Mouse (Mus musculus) brain, embryonic 14.5 days (tissue): ENCODE data around the gene Ranbp9.
A peak's percentile ranks its signal among the peaks of the same experiment; 100 is the strongest.

Experiments
- CTCF ChIP-seq: fragments of 200-500 bp; IDR thresholded peaks from 2 replicates; pipeline ENCODE4 v1.5.1; 2012; ENCODE audit warnings: inconsistent platforms, mild to moderate bottlenecking, moderate library complexity, borderline replicate concordance; ENCODE audit not compliant: insufficient read depth, insufficient read length; ENCODE audit errors: extremely low read depth
- POLR2A ChIP-seq: fragments of 200-500 bp; IDR thresholded peaks from 2 replicates; pipeline ENCODE4 v1.6.1; 2012; ENCODE audit warnings: mild to moderate bottlenecking, inconsistent platforms, borderline replicate concordance; ENCODE audit not compliant: poor library complexity, insufficient read depth, insufficient read length, severe bottlenecking; ENCODE audit errors: extremely low read depth

- TF ChIP-seq CTCF (no peak), POLR2A (0 out of 2 replicates have a peak, but pooled peaks have one; percentile 9)
These were observed 1.1 kb downstream of the Ranbp9 start for GRCm38 (mm10) chr13:43479767-43480571.
